Mouse (Mus musculus) 3134 (cell line): ENCODE measurements at regions not wholly inside any gene's neighbourhood (a gene's known extent, or its start where the extent isn't known, plus 50 kb on each side); places are given as distances from the start of the nearest gene placed in this dataset.
"Not testable (repeated sequence)": the region's sequence is repeated elsewhere in the genome, so short reads cannot be mapped to it uniquely, and the experiment has no call there.

Source experiments
- DNase-seq: peaks from one replicate; pipeline ENCODE4 v3.0.0-alpha.2; 2011; ENCODE audit warnings: low spot score; ENCODE audit not compliant: insufficient read length; ENCODE audit errors: extremely low read depth

DNA sequence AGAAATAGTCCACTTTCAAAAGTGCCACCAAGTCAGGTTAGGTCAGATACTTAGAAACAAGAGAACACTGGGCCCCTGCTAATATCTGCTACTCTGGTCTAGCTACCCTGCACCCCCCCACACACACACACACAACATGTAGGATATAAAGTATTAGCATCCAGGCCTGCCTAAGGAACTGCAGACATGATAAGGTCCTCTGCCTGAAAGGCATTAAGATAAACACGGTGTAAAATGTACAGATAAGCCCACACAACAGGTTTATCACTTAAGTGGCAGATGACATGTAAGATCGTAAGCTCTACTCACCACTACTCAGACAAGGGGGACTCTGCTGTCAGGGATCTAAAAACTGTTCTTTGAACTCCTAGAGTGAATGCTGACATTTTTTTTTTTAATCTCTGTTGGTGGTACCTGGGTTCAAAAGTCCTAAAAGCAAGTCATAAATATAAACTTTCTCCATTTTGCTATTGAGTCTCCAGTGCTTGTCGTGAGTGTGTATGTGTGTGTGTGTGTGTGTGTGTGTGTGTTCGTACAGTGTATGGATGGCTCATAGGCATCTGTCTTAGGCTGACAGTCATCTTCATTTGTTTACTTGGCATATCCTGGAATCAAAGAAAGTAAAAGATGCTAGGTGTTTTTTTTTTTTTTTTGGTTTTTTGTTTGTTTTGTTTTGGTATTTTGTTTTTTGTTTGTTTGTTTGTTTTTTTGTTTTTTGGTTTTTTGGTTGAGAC lies 52.2 kb downstream of the Gm9817 start:
- no peak for DNase-seq

DNA sequence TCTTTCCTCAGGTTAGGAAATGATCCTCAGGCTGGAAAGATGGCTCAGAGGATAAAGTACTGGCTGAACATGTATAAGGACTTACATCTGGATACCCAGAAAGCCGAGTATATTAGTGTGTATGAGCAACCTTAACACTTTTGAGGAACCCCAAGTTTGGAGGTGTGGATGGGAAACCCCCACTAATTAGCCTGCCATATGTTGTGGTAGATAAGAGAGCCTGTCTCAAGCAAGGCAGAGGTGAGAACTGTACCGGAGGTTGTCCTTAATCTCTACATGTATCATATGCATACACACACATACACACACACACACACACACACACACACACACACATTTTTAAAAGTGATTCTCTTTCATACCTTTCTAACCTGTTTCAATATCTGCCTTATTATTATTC lies 62.1 kb downstream of the Gm9817 start:
- no peak for DNase-seq

DNA sequence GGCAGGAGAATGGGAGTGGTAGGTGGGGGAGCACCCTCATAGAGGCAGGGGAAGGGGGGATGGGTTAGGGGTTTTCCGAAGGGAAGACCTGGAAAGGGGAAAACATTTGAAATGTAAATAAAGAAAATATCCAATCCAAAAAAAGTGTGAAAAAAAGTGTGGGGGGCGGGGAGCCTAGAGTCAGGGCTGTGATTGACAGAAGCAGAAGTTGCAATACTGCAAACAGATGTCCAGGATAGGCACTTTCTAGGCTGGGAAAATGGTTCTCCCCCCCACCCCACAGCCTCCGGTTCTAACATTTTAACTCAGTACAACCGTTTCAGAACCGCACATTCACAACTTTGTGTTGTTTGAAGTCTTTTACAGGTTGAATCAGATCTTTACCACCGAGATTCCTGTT lies 66.6 kb downstream of the Gm9817 start:
- no peak for DNase-seq

DNA sequence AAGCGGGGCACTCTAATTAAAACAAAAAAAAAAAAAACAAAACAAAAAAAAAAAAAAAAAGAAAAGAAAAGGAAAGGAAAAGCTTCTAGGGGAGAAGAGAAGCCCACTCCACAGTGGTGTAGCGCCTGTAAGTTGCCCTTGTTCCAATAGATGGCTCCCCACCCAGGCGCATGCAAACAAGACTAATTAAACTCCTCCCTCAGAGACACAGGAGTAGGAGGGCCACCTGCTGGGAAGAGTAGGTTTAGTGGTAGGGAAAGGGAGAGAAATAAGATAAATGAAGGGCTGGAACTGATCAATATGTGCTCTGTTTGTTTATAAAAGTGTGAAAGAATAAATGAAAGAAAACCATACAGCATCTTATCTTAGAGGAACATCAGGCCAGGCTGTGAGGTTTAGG lies 77.7 kb downstream of the Gm9817 start:
- DNase-seq = no peak

DNA sequence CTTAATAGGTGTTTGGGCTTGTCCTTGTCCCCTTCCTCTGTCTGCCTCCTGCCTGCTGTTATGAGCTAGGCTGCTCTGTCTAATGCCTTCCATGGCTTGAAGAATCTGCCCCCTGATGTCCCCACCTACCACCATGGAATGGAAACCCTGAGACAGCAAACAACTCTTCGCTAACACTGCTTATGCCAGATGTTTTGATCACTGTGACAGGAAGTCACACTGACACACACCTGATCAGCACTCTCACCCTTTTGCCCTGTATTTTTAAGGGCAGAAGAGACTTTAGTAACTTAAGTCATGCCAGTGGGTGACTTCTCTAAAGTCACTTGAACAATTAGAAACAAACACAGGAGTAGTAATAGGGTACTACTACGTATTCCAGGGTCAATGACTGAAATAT lies 78.5 kb downstream of the Gm9817 start:
- no peak for DNase-seq

DNA sequence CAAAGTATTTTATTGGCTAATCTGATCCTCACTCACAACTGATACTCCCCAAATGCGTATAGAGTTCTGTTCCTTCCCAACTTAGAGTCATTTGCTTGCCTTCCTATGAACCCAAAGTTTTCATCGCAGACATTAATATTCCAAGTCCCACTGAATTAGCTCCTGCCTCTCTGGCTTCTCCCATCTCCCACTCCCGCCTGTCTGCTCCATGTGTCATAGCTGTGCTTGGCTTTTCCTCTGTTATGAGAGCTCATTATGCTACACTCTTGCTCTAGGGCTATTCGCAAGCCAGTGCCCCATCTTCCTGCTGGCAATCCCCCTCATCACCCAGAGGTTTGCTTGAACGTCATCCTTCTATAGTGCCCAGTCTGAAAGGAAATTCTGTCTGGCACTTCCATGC lies 81.8 kb downstream of the Gm9817 start:
- DNase-seq = no peak

DNA sequence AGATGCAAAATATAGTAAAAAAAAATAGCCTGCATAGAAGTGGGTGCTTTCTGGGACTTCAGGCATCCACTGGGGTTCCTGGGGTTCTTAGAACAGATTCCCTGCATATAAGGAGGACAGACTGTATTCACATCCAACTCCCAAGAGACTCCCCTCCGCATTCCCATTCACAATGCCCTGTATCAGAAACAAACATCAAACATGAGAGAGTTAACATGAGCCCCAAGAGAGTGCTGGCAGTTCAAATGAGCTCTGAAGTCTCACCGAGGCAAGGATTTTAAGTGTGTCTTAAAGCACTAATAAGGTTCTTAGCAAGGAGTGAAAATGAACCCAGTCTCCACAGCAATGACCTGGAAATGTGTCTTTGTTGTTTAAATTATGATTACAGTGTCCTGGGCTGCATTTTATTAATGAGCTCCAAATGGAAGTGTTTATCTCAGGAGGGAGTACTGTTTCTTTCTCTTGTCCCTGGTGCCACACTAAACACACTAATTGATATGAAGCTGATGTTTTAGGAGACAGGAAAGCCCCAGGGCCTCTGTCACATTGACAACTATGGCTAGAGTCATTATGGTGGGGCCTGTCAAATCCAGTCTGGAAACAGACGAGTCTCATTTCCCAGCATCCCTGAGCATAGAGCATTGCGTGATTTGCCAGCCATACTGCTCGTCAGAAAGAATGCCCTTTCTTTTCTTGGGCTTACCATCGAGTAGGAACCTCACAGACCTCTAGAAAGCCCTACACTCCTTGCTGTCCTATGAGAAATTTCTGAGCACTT lies 85.7 kb downstream of the Gm9817 start:
- no peak for DNase-seq

DNA sequence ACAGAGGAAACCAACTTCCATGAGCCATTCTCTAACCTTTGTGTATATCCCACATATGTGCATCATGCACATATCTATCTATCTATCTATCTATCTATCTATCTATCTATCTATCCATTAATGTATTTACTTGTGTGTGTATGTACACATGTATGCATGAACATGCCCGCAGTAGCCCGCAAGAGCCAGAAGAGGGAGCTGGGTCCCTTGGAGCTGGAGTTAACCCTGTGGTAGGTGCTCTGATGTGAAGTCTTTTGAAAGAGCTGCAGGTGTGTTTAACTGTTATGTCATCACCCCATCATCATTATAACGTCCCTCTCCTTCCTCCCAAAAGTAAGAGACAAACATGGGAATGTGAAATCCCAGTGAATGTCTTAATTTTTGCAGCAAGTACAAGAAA lies 86.7 kb downstream of the Gm9817 start:
- no peak for DNase-seq

DNA sequence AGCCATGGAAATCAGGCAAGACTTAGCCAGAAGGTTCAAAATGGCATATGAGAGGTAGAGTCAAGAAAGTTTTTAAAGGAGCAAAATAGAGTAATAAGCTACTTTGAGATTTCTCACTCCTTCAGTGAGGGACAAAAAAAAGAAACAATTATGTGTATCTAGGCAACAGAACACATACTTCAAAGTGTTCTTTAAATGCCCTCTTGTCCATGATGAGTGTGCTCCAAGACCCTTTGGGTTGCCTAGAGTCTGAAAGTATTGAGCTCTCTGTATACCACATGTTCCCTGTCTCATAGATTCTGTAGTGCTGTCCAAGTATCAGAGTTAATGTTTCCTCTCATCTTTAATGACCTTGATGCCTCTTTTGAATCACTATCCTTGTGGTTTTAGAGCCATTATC lies 91.2 kb downstream of the Gm9817 start:
- DNase-seq = no peak

DNA sequence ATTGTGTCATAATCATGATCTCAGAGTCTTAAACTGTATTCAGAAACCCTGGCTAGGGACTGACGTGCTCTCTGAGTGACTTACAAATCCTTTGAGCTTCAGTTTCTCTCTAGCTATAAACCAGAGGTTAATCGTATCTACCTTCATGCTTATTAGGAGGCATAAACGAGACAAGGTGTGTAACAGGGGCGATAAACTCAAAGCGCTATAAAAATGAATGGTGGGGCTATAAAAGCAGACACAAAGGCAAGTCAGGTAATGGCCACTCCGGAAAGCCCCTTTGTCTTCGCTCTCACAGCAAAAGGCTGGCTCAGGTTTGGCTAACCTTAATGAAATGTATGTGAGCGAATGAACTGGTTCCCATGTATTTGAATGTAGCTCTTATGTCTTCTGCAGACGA lies 94.6 kb downstream of the Gm9817 start:
- no peak for DNase-seq

DNA sequence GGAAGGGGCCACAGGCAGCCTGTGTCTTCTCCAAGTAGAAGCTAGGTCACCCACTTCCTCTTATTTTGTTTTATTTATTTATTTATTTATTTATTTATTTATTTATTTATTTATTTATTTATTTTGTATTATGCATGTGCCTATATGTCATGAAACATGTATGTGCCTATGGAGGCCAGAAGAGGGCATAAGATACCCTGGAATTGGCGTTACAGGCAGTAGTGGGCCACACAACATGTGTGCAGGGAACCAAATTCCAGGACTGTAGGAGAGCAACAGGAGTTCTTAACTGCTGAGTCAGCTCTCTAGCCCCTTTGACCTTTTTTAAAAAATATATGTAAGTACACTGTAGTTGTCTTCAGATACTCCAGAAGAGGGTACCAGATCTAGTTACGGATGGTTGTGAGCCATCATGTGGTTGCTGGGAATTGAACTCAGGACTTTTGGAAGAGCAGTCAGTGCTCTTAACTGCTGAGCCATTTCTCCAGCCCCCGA lies 97.3 kb downstream of the Gm9817 start:
- DNase-seq = not testable (repeated sequence)

DNA sequence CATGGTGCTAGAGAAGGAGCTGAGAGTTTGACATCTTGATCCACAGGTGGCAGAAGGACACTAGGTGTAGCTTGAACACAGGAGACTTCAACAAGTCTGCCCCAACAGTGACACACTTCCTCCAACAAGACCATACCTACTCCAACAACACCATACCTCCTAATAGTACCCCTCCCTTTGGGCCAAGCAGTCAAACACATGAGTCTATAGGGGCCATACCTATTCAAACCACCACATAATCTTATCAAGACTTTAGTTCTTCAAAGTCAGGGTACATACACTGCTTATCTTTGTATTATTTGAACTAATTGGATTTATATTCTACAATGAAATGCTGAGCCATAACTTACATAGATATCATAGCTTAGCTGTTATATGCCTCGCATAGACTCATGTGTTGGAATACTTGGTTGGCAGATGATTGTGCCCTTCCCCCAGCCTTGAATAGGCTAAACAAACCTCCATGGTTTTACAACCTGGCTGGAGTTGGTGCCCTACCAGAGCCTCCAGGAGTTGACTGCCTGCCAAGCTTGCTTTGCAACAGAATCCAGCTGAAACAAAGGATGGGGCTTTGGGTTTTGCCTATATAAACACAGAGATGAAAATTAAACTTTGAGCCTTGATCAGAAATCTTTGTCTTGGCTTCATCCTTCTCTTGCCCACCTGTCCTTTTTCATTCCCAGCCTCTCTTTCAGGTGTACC lies 103.2 kb downstream of the Gm9817 start:
- no peak for DNase-seq

DNA sequence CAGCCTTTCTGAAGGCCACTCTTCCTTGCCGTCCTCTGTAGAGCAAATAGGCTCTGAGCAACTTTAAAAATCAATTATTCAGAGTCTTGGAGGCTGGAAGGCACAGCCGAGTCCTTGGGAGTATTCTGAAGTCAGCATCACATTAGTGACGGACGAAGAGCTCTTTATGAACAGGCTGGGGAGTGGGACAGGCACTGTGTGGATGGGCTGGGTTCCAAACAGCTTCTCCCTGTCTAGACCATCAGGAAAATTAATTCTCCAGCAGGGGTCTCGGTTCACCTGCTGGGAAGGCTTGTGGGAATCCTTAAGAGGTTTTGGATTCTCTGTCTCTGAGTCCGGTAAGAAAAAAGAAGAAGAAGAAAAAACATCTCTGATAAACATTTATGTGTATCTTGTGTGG lies 110.9 kb downstream of the Gm9817 start:
- no peak for DNase-seq

DNA sequence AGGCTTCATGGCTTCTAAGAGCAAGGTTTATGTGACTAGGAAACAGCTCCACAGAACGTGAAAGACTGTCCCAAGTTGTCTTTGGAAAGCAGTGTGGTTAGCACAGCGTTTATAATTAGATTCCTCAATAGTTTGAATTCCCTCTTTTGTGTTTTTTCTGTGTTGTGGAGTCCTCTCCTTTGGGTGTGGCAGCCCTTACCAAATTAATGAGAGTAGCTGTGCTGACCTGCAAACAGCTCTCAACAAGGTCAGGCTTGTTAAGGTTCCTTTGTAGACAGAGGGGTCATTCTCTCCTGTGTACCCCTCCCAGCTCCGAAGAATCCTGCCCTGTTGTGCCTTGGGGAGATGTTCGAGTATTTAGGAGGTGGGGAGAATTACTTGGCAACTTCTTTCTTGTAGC lies 111.7 kb downstream of the Gm9817 start:
- no peak for DNase-seq

DNA sequence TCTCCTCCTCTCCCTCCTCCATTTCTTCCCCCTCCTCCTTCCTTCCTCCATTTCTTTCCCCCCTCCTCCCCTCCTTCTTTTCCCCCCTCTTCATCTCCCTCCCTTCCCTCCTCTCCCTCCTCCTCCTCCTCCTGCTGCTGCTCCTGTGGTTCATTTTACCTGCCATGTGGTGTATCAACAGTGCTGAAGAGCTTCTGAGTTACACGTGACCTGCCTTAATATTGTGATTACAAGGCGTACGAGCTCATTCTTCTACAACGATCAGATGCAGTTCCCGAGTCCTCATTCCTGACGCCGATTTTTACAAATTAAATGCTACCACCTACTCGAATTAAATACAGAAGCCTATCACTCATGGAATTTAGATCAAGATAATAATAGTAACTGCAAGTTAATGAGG lies 113.6 kb downstream of the Gm9817 start:
- no peak for DNase-seq

DNA sequence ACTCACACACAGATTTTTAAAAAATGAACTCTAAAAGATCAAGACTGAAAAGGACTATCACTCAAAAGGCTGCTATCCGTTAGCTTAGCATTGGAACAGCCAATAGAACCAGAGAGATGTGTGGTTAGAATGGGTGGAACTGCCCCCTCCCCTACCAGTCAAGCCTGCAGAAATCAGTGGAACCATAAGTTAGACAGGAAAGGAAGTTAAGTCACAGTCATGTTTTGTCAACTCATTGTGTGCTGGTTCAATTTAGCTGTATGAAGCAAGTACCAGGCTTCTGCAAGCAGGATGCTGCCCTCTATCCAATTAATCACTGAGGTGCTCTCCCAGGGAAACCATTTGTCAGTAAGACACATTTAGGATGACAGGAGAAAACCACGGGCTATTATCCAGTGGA lies 117.1 kb downstream of the Gm9817 start:
- DNase-seq = no peak

DNA sequence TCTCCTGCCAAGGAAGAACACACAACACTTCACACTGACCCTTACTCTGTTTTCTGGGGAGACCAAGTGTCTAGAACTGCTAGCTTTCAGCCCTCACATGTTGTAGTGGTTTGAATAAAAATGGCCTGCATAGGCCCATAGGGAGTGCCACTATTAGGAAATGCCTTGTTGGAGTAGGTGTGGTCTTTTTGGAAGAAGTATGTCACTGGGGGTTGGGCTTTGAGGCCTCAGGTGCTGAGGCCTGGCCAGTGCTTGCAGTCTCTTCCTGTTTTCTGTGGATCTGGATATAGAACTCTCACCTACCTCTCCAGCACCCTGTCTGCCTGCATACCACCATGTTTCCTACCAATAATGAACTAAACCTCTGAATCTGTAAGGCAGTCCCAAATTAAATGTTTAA lies 117.9 kb downstream of the Gm9817 start:
- DNase-seq = no peak

DNA sequence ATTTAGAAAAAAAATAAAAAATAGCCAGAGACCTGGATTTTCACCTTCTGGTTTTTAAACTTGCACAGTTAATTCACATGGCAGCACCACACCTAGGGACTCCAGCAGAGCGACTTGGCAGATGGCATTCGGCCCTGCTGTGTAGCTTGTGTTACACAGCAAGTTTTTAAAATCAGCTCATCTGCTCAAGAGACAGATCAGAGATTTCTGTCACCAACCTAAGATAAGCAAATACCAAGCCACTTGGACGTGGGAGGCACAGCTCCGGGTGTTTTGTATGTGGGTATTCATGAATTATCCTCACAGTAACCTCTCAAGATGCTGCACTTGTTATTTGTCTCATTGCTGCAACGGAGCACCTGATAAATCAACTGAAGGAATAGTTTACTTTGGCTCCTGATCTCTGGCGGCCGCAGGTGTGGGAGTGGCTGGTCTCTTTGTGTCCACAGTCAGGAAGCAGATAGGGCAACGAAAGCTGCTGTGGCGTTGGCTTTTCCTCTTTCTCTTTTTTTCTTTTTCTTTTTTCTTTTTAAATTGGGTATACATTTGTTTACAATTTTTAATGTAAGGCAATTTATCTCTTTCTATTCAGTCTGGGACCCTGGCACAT lies 122.1 kb downstream of the Gm9817 start:
- no peak for DNase-seq

DNA sequence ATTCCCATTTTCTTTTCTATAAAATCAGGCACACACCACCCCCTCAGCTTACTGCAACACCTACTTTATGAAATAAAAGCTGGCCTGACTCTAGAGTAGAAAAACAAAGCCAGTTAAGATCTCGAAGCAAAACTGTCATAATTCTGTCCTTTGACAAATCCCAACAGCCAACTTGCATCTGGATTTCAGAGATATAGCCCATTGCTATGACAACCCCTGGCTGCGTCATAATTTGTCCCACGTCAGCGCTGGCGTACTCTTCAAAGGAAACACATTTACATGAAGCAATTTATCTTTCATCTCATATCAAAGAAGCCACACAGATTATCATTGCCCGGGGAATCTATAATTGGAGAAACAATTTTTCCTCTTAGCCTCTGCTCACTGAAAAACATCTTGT lies 126.4 kb downstream of the Gm9817 start:
- no peak for DNase-seq

DNA sequence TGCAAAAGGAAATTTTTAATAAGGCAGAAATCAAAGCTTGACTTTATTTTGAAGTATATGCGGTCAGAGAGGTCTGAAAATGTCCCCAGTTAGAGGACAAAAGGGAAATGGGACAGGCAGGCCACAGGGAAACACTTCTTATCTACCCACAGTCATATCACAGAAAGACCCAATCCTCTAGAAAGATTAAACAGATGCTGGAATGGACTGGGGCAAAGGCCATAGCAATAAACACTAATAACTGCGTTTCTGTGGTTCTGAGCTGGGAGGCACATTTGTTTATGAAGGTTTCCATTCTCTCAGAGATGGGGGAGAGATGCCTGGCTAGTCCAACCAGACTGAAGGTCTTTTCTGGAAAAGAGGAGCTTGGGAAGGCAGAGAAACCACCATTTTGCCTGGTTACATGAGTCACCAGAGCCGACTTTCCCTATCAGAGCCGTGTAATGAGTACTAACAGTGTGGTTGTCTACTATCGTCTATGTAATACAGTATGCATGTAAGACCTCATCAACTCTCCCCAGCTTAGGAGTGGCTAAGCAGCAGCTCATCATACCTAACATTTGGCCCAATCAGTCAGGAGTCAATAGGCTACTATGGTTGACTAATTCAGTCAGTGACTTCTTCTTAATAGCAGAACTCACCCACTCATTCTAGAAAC lies 130.2 kb downstream of the Gm9817 start:
- DNase-seq = no peak

DNA sequence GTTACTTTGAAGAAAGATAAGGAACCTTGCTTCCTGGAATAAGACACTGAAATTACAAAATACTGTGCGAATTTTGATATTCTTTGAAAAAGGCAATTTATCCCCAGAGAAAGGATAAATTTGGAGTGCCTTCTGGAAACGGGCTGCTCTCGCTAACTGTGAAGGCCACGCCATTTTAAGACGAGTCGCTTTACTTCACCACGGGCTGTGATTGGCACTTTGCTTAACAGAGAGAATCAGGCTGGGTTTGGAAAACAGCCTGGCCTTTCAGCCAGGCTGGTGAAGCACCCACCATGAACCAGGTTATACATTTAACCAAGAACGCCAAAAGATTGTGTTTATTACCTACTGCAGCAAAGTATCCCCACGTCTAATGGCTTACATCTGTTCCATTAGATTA lies 132.7 kb downstream of the Gm9817 start:
- no peak for DNase-seq
